Mouse (Mus musculus): ENCODE results near the gene Plekhg3.

DNA sequence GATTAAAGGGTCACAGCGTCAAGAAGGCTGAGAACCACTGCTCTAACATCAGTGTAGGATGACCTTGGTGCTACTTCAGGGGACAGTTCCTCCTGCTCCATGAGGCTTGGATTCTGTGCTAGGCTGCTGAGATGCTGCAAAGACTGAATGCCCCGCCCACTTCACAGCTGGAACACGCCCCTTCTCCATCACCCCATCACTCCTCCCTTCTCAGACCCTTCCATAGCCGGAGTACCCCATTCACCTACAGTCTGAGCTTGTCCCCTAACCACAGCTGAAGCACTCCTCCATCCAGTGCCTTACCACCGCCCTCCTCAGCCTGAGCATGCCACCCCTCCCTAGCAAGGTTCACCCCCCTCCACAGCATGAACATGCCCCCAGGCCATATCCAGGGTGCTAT lies 89.2 kb downstream of the Plekhg3 start:
- TF ChIP-seq CTCF (IDR thresholded peaks at IDR 0.05; ENCODE audit: low read depth, low read length) (no peak), GATA1 (IDR thresholded peaks at IDR 0.05; ENCODE audit: borderline replicate concordance, low read length) (no peak), POLR2AphosphoS5 (IDR thresholded peaks at IDR 0.05; ENCODE audit: insufficient replicate concordance, low read depth, low read length) (no peak), TAL1 (conservative IDR thresholded peaks at IDR 0.05; ENCODE audit: low read depth, low read length) (no peak)
